Mouse (Mus musculus): ENCODE measurements around the gene Il18bp. TPM values are rescaled to one million over a fixed set of nuclear protein-coding genes. Genes with fewer than 3 reads are reported as not detected.

Il18bp gene
- total and polyA plus RNA-seq, 2 experiments from 2014 or later, result 0.76 to 2.3 TPM

DNA sequence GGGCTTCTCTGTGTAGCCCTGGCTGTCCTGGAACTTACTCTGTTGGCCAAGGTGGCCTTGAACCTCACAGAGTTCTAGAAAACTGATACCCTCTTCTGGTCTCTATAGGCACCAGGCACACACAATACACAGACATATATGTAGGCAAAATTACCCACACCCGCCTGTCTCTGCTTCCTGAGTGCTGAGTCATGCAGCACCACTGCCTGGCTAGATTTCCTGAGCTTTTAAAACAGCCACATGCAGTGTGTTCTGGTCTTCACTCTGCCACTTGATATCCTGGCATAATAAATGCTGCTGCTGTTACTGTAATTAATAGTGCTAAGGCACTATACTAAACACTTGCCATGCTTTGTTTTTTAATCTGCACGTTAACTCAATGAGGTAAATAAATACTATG lies 52.9 kb downstream of the Il18bp start:
- Histone ChIP-seq H3K36me3 (replicated peaks; ENCODE audit: control insufficient read depth, insufficient read depth, low read length) (no peaks in the 10 kb centered on the region), H3K4me3 (ENCODE audit: low read depth, low read length) (no peak overlapping the region), H3K4me1 (ENCODE audit: control insufficient read depth, insufficient read depth) (peaks cover 11% of the 10 kb centered on the region), H3K27me3 (ENCODE audit: control insufficient read depth, insufficient read depth, low read length) (no peaks in the 10 kb centered on the region), H3K9me3 (replicated peaks; ENCODE audit: control insufficient read depth, low read length) (no peaks in the 10 kb centered on the region), H3K9ac (replicated peaks; ENCODE audit: low read depth, low read length) (no peak overlapping the region), H3K27ac (ENCODE audit: low read depth) (no peak overlapping the region), H3K4me2 (ENCODE audit: low read depth, low read length) (no peak overlapping the region)
- TF ChIP-seq CTCF (IDR thresholded peaks at IDR 0.05; ENCODE audit: low read depth) (no peak), EP300 (IDR thresholded peaks at IDR 0.05; ENCODE audit: low read depth) (no peak)
- DNase-seq (ENCODE audit: low spot score), result no peak
- WGBS, result 56% methylated on average over 2 of the region's 2 CpGs
- ATAC-seq (ENCODE audit: insufficient read depth, low read depth), result no peak

Other genes with a start within 250 kb of the Il18bp start
- not detected in 2 replicates for gene Phox2a, start 200.4 kb downstream of the Il18bp start, total RNA-seq (2014; rRNA removed; ENCODE audit: low replicate concordance)
- gene Phox2a, start 200.4 kb downstream of the Il18bp start, polyA plus RNA-seq (2015; fragmentation: Nextera tagmentation; extraction: Ambion mirVana), result 0.07 and 0.33 TPM in 2 replicates
- 98.2 and 98.3 TPM in 2 replicates for gene Inppl1, start 180.5 kb downstream of the Il18bp start, total RNA-seq (2014; rRNA removed; ENCODE audit: low replicate concordance)
- gene Inppl1, start 180.5 kb downstream of the Il18bp start, polyA plus RNA-seq (2015; fragmentation: Nextera tagmentation; extraction: Ambion mirVana), result 45.0 and 47.5 TPM in 2 replicates
- gene Folr2, start 161.5 kb downstream of the Il18bp start, total RNA-seq (2014; rRNA removed; ENCODE audit: low replicate concordance), result 0.77 and 2.6 TPM in 2 replicates
- 0.86 and 1.0 TPM in 2 replicates for gene Folr2, start 161.5 kb downstream of the Il18bp start, polyA plus RNA-seq (2015; fragmentation: Nextera tagmentation; extraction: Ambion mirVana)
- 45.1 and 51.8 TPM in 2 replicates for gene Anapc15, start 155.0 kb downstream of the Il18bp start, total RNA-seq (2014; rRNA removed; ENCODE audit: low replicate concordance)
- gene Anapc15, start 155.0 kb downstream of the Il18bp start, polyA plus RNA-seq (2015; fragmentation: Nextera tagmentation; extraction: Ambion mirVana), result 37.7 and 38.7 TPM in 2 replicates
- 1.3 and 81.7 TPM in 2 replicates for gene Folr1, start 147.9 kb downstream of the Il18bp start, total RNA-seq (2014; rRNA removed; ENCODE audit: low replicate concordance)
- 2.9 and 3.3 TPM in 2 replicates for gene Folr1, start 147.9 kb downstream of the Il18bp start, polyA plus RNA-seq (2015; fragmentation: Nextera tagmentation; extraction: Ambion mirVana)
- gene Lamtor1, start 112.8 kb downstream of the Il18bp start, total RNA-seq (2014; rRNA removed; ENCODE audit: low replicate concordance), result 126 and 174 TPM in 2 replicates
- gene Lamtor1, start 112.8 kb downstream of the Il18bp start, polyA plus RNA-seq (2015; fragmentation: Nextera tagmentation; extraction: Ambion mirVana), result 149 and 159 TPM in 2 replicates
- gene Tomt, start 112.3 kb downstream of the Il18bp start, total RNA-seq (2014; rRNA removed; ENCODE audit: low replicate concordance), result not detected in 2 replicates
- gene Tomt, start 112.3 kb downstream of the Il18bp start, polyA plus RNA-seq (2015; fragmentation: Nextera tagmentation; extraction: Ambion mirVana), result 0.08 and 0.12 TPM in 2 replicates
- 0.19 and 3.1 TPM in 2 replicates for gene Lrrc51, start 84.8 kb downstream of the Il18bp start, total RNA-seq (2014; rRNA removed; ENCODE audit: low replicate concordance)
- gene Lrrc51, start 84.8 kb downstream of the Il18bp start, polyA plus RNA-seq (2015; fragmentation: Nextera tagmentation; extraction: Ambion mirVana), result 3.0 and 3.9 TPM in 2 replicates
- gene Numa1, start 84.6 kb downstream of the Il18bp start, total RNA-seq (2014; rRNA removed; ENCODE audit: low replicate concordance), result 75.3 and 77.0 TPM in 2 replicates
- 23.3 and 23.4 TPM in 2 replicates for gene Numa1, start 84.6 kb downstream of the Il18bp start, polyA plus RNA-seq (2015; fragmentation: Nextera tagmentation; extraction: Ambion mirVana)
- 7.7 and 18.2 TPM in 2 replicates for gene Rnf121, start 46.8 kb upstream of the Il18bp start, total RNA-seq (2014; rRNA removed; ENCODE audit: low replicate concordance)
- 10.7 and 12.7 TPM in 2 replicates for gene Rnf121, start 46.8 kb upstream of the Il18bp start, polyA plus RNA-seq (2015; fragmentation: Nextera tagmentation; extraction: Ambion mirVana)
- gene Xndc1, start 46.8 kb upstream of the Il18bp start, total RNA-seq (2014; rRNA removed; ENCODE audit: low replicate concordance), result 13.1 and 13.8 TPM in 2 replicates
- 7.7 and 7.8 TPM in 2 replicates for gene Xndc1, start 46.8 kb upstream of the Il18bp start, polyA plus RNA-seq (2015; fragmentation: Nextera tagmentation; extraction: Ambion mirVana)
- gene Xntrpc, start 47.0 kb upstream of the Il18bp start, total RNA-seq (2014; rRNA removed; ENCODE audit: low replicate concordance), result not detected in 2 replicates
- gene Xntrpc, start 47.0 kb upstream of the Il18bp start, polyA plus RNA-seq (2015; fragmentation: Nextera tagmentation; extraction: Ambion mirVana), result 0.25 and 0.31 TPM in 2 replicates
- 1.1 and 1.2 TPM in 2 replicates for gene Trpc2, start 64.4 kb upstream of the Il18bp start, total RNA-seq (2014; rRNA removed; ENCODE audit: low replicate concordance)
- gene Trpc2, start 64.4 kb upstream of the Il18bp start, polyA plus RNA-seq (2015; fragmentation: Nextera tagmentation; extraction: Ambion mirVana), result not detected in 2 replicates
- 3.4 and 13.6 TPM in 2 replicates for gene Art1, start 83.1 kb upstream of the Il18bp start, total RNA-seq (2014; rRNA removed; ENCODE audit: low replicate concordance)
- 10.7 and 12.0 TPM in 2 replicates for gene Art1, start 83.1 kb upstream of the Il18bp start, polyA plus RNA-seq (2015; fragmentation: Nextera tagmentation; extraction: Ambion mirVana)
- gene Art5, start 90.8 kb upstream of the Il18bp start, total RNA-seq (2014; rRNA removed; ENCODE audit: low replicate concordance), result 1.3 and 3.6 TPM in 2 replicates
- 3.3 and 3.5 TPM in 2 replicates for gene Art5, start 90.8 kb upstream of the Il18bp start, polyA plus RNA-seq (2015; fragmentation: Nextera tagmentation; extraction: Ambion mirVana)
- 0.92 TPM in 1 of 2 replicates, not detected in the other for gene Chrna10, start 98.1 kb upstream of the Il18bp start, total RNA-seq (2014; rRNA removed; ENCODE audit: low replicate concordance)
- gene Chrna10, start 98.1 kb upstream of the Il18bp start, polyA plus RNA-seq (2015; fragmentation: Nextera tagmentation; extraction: Ambion mirVana), result 0.14 TPM in 2 replicates
- gene Nup98, start 191.5 kb upstream of the Il18bp start, total RNA-seq (2014; rRNA removed; ENCODE audit: low replicate concordance), result 28.0 and 36.0 TPM in 2 replicates
- gene Nup98, start 191.5 kb upstream of the Il18bp start, polyA plus RNA-seq (2015; fragmentation: Nextera tagmentation; extraction: Ambion mirVana), result 10.6 and 12.2 TPM in 2 replicates
- gene Pgap2, start 191.5 kb upstream of the Il18bp start, total RNA-seq (2014; rRNA removed; ENCODE audit: low replicate concordance), result 79.5 and 117 TPM in 2 replicates
- 60.9 TPM in 2 replicates for gene Pgap2, start 191.5 kb upstream of the Il18bp start, polyA plus RNA-seq (2015; fragmentation: Nextera tagmentation; extraction: Ambion mirVana)
- gene Rhog, start 237.4 kb upstream of the Il18bp start, total RNA-seq (2014; rRNA removed; ENCODE audit: low replicate concordance), result 24.6 and 31.3 TPM in 2 replicates
- gene Rhog, start 237.4 kb upstream of the Il18bp start, polyA plus RNA-seq (2015; fragmentation: Nextera tagmentation; extraction: Ambion mirVana), result 34.7 and 36.7 TPM in 2 replicates
- 28.1 and 59.0 TPM in 2 replicates for gene Stim1, start 249.1 kb upstream of the Il18bp start, total RNA-seq (2014; rRNA removed; ENCODE audit: low replicate concordance)
- gene Stim1, start 249.1 kb upstream of the Il18bp start, polyA plus RNA-seq (2015; fragmentation: Nextera tagmentation; extraction: Ambion mirVana), result 11.4 and 11.6 TPM in 2 replicates

All from heart, postnatal 0 days (tissue).